Mouse (Mus musculus) heart, adult 9 months (tissue): Measurements from ENCODE around the gene Arid5a.

Experiments
- DNase-seq, 2 experiments: peaks; one replicate each; pipeline ENCODE4 v3.0.0; 2022; ENCODE audit warnings: low spot score in 2 of 2

Gene Arid5a

GRCm38 (mm10) chr1:36294402-36294801 lies 13.1 kb upstream of the Arid5a start:
- DNase-seq = no peak

- DNase-seq = no peak
Observed at GRCm38 (mm10) chr1:36296466-36297149, 10.9 kb upstream of the Arid5a start.

- no peak for DNase-seq
Observed at GRCm38 (mm10) chr1:36298107-36298506, 9.4 kb upstream of the Arid5a start.

GRCm38 (mm10) chr1:36299126-36299525 lies 8.4 kb upstream of the Arid5a start:
- no peak for DNase-seq

- no peak for DNase-seq
Observed at GRCm38 (mm10) chr1:36299676-36300075, 7.9 kb upstream of the Arid5a start.

GRCm38 (mm10) chr1:36300486-36300885 lies 7.0 kb upstream of the Arid5a start:
- no peak for DNase-seq

- no peak for DNase-seq
Observed at GRCm38 (mm10) chr1:36302273-36302672, 5.3 kb upstream of the Arid5a start.

GRCm38 (mm10) chr1:36302957-36303356 lies 4.6 kb upstream of the Arid5a start:
- no peak for DNase-seq

GRCm38 (mm10) chr1:36303381-36304320 lies 3.9 kb upstream of the Arid5a start:
- peak; percentile 86 to 93 for DNase-seq

GRCm38 (mm10) chr1:36304764-36305163 lies 2.8 kb upstream of the Arid5a start:
- peak; percentile 65 to 72 for DNase-seq

GRCm38 (mm10) chr1:36306120-36306519 lies 1.4 kb upstream of the Arid5a start:
- DNase-seq = no peak

GRCm38 (mm10) chr1:36307121-36307494 lies 425 bp upstream of the Arid5a start:
- no peak for DNase-seq

GRCm38 (mm10) chr1:36308451-36308901 lies 943 bp downstream of the Arid5a start:
- DNase-seq = peak; percentile 23 to 39

GRCm38 (mm10) chr1:36308966-36309475 lies 1.5 kb downstream of the Arid5a start:
- no peak for DNase-seq

GRCm38 (mm10) chr1:36309498-36309901 lies 2.0 kb downstream of the Arid5a start:
- DNase-seq = peak; percentile 51 to 62

GRCm38 (mm10) chr1:36314959-36315775 lies 7.6 kb downstream of the Arid5a start:
- no peak for DNase-seq

GRCm38 (mm10) chr1:36315776-36316100 lies 8.2 kb downstream of the Arid5a start:
- no peak for DNase-seq

GRCm38 (mm10) chr1:36321164-36321563 lies 13.6 kb downstream of the Arid5a start:
- no peak for DNase-seq

GRCm38 (mm10) chr1:36321829-36322573 lies 14.5 kb downstream of the Arid5a start:
- DNase-seq = no peak

- no peak for DNase-seq
Observed at GRCm38 (mm10) chr1:36323076-36323475, 15.5 kb downstream of the Arid5a start.
